Mouse (Mus musculus): ENCODE data around the gene Mvb12b.

DNA sequence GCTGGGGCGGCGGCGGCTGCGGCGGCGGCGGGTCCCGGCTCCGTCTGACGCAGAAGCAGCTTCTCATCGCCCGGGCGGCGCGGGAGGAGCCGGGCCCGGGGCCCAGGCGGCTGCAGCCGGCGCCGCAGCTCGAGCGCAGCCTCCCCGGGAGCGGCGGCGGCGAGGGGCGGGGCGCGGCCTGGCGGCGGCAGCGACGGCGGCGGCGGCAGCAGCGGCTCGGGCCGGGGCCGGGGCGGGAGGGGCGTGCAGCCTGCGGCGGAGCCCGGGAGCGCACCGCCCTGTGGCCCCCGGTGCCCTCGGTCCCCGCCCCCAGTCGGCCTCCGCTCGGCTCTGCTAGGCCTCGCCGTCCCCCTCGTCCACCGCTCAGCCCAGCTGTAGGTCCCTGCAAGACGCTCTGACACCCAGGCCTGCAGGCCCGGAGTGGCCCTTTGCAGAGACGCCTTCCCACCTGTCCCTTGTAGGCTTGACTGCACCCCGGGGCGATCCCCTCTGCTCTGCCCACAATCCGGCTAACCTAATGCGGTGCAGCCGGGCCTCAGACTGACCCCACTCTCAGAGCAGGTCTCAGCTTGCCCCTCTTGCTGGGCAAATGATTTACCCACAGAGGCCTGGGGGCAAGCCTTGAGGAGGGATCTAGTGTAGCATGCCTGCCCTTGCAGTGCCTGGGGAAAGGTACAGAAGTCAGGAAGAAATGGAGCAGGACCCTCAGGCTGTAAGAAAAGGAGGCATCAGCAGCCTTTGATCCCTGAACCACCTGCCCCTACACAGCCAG is at the start of gene Mvb12b:
- TF ChIP-seq CTCF (IDR thresholded peaks at IDR 0.05; ENCODE audit: extremely low read depth, insufficient read depth, insufficient read length, insufficient replicate concordance) = no peak
- no peak for TF ChIP-seq POLR2A (IDR thresholded peaks at IDR 0.05; ENCODE audit: low read depth, low read length)
